Mouse (Mus musculus): ENCODE measurements around the gene Glis3.

- TF ChIP-seq EP300 (IDR thresholded peaks at IDR 0.05; ENCODE audit: low read depth) (no peak), CTCF (IDR thresholded peaks at IDR 0.05; ENCODE audit: low read depth) (no peak)
Observed at GRCm38 (mm10) chr19:28448811-28449210, 231.1 kb downstream of the Glis3 start.

Data from liver, embryonic 14.5 days (tissue).